Mouse (Mus musculus) MEL (cell line): Measurements from ENCODE around the gene Cpeb3.

Experiments used
- GATA1 ChIP-seq: IDR thresholded peaks from 2 replicates; pipeline ENCODE4 v1.6.1; 2011; ENCODE audit warnings: low read depth, low read length, improper control_type of control experiment
- MAX ChIP-seq: IDR thresholded peaks from 2 replicates; pipeline ENCODE4 v1.6.1; 2011; ENCODE audit warnings: low read length, improper control_type of control experiment
- POLR2AphosphoS2 ChIP-seq: IDR thresholded peaks from 2 replicates; pipeline ENCODE4 v1.6.1; 2011; ENCODE audit warnings: low read length, improper control_type of control experiment

DNA sequence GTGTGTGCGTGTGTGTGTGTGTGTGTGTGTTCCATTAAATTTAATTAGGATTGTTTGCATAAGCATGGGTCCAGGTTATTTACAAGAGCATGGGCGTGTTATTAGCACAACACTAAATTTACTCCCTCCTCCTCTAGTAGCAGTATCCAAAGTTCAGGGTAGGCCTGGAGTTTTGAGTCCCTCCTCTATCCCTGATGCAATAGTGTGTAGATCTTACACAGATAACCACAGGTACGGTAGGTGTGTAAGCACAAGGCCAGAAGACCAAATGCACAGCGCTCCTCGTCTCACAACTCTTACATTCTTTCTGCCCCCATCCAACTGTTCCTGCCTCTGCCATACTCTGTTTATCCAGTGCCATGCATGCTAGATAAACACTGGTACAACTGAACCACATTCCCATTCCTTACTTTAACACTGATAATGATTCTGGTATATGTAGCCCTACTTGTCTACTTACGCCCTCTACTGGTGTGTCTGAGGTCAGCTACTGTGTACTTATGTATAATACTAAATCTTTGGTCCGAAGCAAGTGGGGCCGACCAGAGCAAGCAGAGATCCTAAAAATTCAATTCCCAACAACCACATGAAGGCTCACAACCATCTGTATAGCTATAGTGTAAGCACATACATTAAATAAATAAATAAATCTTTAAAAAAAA, 1.2 kb upstream of the Cpeb3 start:
- TF ChIP-seq MAX (no peak), POLR2AphosphoS2 (no peak), GATA1 (no peak)
